Mouse (Mus musculus): Measurements from ENCODE around the gene Mapk10. TPM values are rescaled to one million over a fixed set of nuclear protein-coding genes. Genes with fewer than 3 reads are reported as not detected.
"Not testable (repeated sequence)": the region's sequence is repeated elsewhere in the genome, so short reads cannot be mapped to it uniquely, and the experiment has no call there.

The Mapk10 gene
- polyA plus RNA-seq, 1 experiment from 2014 or later, result 7.2 TPM

DNA sequence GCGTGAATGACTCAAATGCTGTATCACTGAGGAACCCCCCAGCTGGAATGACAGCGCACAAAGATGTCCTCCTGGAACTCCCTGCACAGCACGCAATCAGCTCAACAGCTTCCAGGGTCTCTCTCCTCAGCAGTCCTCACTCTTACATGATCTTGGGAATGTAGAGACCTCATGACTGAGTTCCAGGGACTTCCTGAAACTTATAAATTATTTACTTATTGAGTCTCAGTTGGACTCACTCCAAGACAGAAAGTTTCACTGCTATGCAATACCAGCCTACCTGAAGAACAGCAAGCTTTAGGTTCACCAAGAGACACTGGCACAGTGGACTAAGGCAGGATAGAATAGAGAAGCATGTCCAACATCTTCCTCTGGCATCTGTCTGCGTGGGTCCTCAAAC lies 312.8 kb downstream of the Mapk10 start:
- no peaks in the 10 kb centered on the region for H3K27me3 ChIP-seq (ENCODE audit: control insufficient read depth, insufficient read depth, low read length)
- no peak overlapping the region for H3K4me3 ChIP-seq (replicated peaks; ENCODE audit: low read length)
- peaks cover 3% of the 10 kb centered on the region; the same call in 1 of the 2 replicates for H3K4me1 ChIP-seq (ENCODE audit: control insufficient read depth, insufficient read depth, low read length)
- no peak overlapping the region for H3K9ac ChIP-seq (ENCODE audit: low read length)
- 92% methylated on average over 4 of the region's 4 CpGs for WGBS
- H3K27ac ChIP-seq (ENCODE audit: low read length), result no peak overlapping the region
- ATAC-seq (ENCODE audit: insufficient read depth, low FRiP score), result no peak
- H3K4me2 ChIP-seq (ENCODE audit: low read depth, low read length), result no peak overlapping the region
- no peaks in the 10 kb centered on the region for H3K36me3 ChIP-seq (ENCODE audit: control insufficient read depth, insufficient read depth, low read length)
- no peaks in the 10 kb centered on the region for H3K9me3 ChIP-seq (replicated peaks; ENCODE audit: control insufficient read depth, low read length)

DNA sequence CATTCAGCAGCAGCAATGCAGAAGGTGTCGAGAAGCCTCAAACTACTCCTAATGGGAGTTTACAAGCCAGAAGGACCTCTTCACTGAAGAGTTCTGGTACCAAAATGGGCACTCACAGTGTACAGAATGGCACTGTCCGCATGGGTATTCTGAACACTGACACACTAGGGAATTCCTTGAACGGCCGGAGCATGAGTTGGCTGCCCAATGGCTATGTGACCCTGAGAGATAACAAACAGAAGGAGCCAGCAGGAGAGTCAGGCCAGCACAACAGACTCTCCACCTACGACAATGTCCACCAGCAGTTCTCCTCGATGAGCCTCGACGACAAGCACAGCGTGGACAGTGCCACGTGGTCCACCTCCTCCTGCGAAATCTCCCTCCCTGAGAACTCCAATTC lies 318.9 kb downstream of the Mapk10 start:
- no peaks in the 10 kb centered on the region for H3K27me3 ChIP-seq (ENCODE audit: control insufficient read depth, insufficient read depth, low read length)
- H3K4me1 ChIP-seq (ENCODE audit: control insufficient read depth, insufficient read depth, low read length), result no peaks in the 10 kb centered on the region
- H3K9ac ChIP-seq (ENCODE audit: low read length), result no peak overlapping the region
- H3K9me3 ChIP-seq (replicated peaks; ENCODE audit: control insufficient read depth, low read length), result no peaks in the 10 kb centered on the region
- H3K36me3 ChIP-seq (ENCODE audit: control insufficient read depth, insufficient read depth, low read length), result peaks cover 5% of the 10 kb centered on the region; the same call in 1 of the 2 replicates
- no peak overlapping the region for H3K27ac ChIP-seq (ENCODE audit: low read length)
- no peak overlapping the region for H3K4me3 ChIP-seq (replicated peaks; ENCODE audit: low read length)
- no peak for ATAC-seq (ENCODE audit: insufficient read depth, low FRiP score)
- H3K4me2 ChIP-seq (ENCODE audit: low read depth, low read length), result no peak overlapping the region
- 95% methylated on average over 11 of the region's 11 CpGs for WGBS

GRCm38 (mm10) chr5:102889163-102889488 lies 322.0 kb downstream of the Mapk10 start:
- no peak for ATAC-seq (ENCODE audit: insufficient read depth, low FRiP score)
- Histone ChIP-seq H3K4me2 (ENCODE audit: low read depth, low read length) (no peak overlapping the region), H3K9me3 (replicated peaks; ENCODE audit: control insufficient read depth, low read length) (no peaks in the 10 kb centered on the region), H3K27ac (ENCODE audit: low read length) (no peak overlapping the region), H3K36me3 (ENCODE audit: control insufficient read depth, insufficient read depth, low read length) (peaks cover 5% of the 10 kb centered on the region; the same call in 1 of the 2 replicates), H3K4me1 (ENCODE audit: control insufficient read depth, insufficient read depth, low read length) (no peaks in the 10 kb centered on the region), H3K4me3 (replicated peaks; ENCODE audit: low read length) (no peak overlapping the region), H3K9ac (ENCODE audit: low read length) (no peak overlapping the region), H3K27me3 (ENCODE audit: control insufficient read depth, insufficient read depth, low read length) (no peaks in the 10 kb centered on the region)
- 76% methylated on average over 2 of the region's 2 CpGs for WGBS

DNA sequence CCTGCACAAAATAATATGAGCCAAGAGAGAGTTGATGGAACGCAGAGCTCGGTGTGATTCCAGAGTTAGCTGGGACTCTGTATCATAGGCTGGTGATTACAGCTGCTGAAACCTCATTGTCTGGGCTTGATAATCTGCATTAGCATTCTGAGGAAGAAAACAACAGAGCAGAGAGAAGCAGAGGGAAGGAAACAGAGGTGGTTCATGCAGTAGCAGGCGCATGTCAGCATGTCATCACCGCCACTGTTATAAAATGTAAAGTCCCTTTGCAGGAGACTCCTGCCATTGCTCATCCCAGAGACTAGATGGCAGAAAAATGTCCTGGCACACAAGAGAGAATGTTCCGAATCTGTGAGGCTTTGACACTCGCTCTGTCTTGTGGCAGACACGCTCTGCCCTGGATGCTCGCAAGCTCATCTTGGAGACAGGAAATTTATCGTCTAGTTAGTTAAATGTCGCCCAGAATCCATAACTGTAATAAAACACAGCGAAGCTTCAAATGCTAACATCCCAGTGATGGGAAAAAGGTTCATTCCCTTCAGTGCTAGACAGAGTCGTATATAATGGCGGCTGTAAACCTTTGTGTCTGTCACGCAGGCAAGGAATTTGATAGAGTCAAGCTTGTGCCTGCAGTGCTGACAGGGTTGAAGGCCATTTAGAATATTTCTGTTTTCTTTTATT lies 322.5 kb downstream of the Mapk10 start:
- no peak overlapping the region for H3K9ac ChIP-seq (ENCODE audit: low read length)
- 80% methylated on average over 14 of the region's 14 CpGs for WGBS
- H3K4me3 ChIP-seq (replicated peaks; ENCODE audit: low read length), result no peak overlapping the region
- no peaks in the 10 kb centered on the region for H3K27me3 ChIP-seq (ENCODE audit: control insufficient read depth, insufficient read depth, low read length)
- peaks cover 5% of the 10 kb centered on the region; the same call in 1 of the 2 replicates for H3K36me3 ChIP-seq (ENCODE audit: control insufficient read depth, insufficient read depth, low read length)
- H3K4me1 ChIP-seq (ENCODE audit: control insufficient read depth, insufficient read depth, low read length), result no peaks in the 10 kb centered on the region
- H3K4me2 ChIP-seq (ENCODE audit: low read depth, low read length), result no peak overlapping the region
- H3K9me3 ChIP-seq (replicated peaks; ENCODE audit: control insufficient read depth, low read length), result no peaks in the 10 kb centered on the region
- ATAC-seq (ENCODE audit: insufficient read depth, low FRiP score), result no peak
- H3K27ac ChIP-seq (ENCODE audit: low read length), result no peak overlapping the region

- ATAC-seq (ENCODE audit: insufficient read depth, low FRiP score), result no peak
- Histone ChIP-seq H3K9ac (ENCODE audit: low read length) (no peak overlapping the region), H3K4me1 (ENCODE audit: control insufficient read depth, insufficient read depth, low read length) (no peaks in the 10 kb centered on the region), H3K4me2 (ENCODE audit: low read depth, low read length) (no peak overlapping the region), H3K9me3 (replicated peaks; ENCODE audit: control insufficient read depth, low read length) (no peaks in the 10 kb centered on the region), H3K36me3 (ENCODE audit: control insufficient read depth, insufficient read depth, low read length) (no peaks in the 10 kb centered on the region), H3K27me3 (ENCODE audit: control insufficient read depth, insufficient read depth, low read length) (no peaks in the 10 kb centered on the region), H3K27ac (ENCODE audit: low read length) (no peak overlapping the region), H3K4me3 (replicated peaks; ENCODE audit: low read length) (no peak overlapping the region)
- 74% methylated on average over 16 of the region's 16 CpGs for WGBS
These were observed 335.5 kb downstream of the Mapk10 start for GRCm38 (mm10) chr5:102875628-102876027.

GRCm38 (mm10) chr5:102874605-102875298 lies 336.4 kb downstream of the Mapk10 start:
- H3K9ac ChIP-seq (ENCODE audit: low read length), result no peak overlapping the region
- H3K4me1 ChIP-seq (ENCODE audit: control insufficient read depth, insufficient read depth, low read length), result no peaks in the 10 kb centered on the region
- H3K36me3 ChIP-seq (ENCODE audit: control insufficient read depth, insufficient read depth, low read length), result no peaks in the 10 kb centered on the region
- H3K4me3 ChIP-seq (replicated peaks; ENCODE audit: low read length), result no peak overlapping the region
- no peak overlapping the region for H3K4me2 ChIP-seq (ENCODE audit: low read depth, low read length)
- 0 out of 2 replicates have a peak, but pooled peaks have one; percentile 50 for ATAC-seq (ENCODE audit: insufficient read depth, low FRiP score)
- no peaks in the 10 kb centered on the region for H3K27me3 ChIP-seq (ENCODE audit: control insufficient read depth, insufficient read depth, low read length)
- 38% methylated on average over 11 of the region's 11 CpGs for WGBS
- no peaks in the 10 kb centered on the region for H3K9me3 ChIP-seq (replicated peaks; ENCODE audit: control insufficient read depth, low read length)
- no peak overlapping the region for H3K27ac ChIP-seq (ENCODE audit: low read length)

GRCm38 (mm10) chr5:102872996-102873395 lies 338.1 kb downstream of the Mapk10 start:
- H3K4me3 ChIP-seq (replicated peaks; ENCODE audit: low read length); H3K27ac ChIP-seq (ENCODE audit: low read length); H3K9ac ChIP-seq (ENCODE audit: low read length); H3K9me3 ChIP-seq (replicated peaks; ENCODE audit: control insufficient read depth, low read length); ATAC-seq (ENCODE audit: insufficient read depth, low FRiP score); H3K4me1 ChIP-seq (ENCODE audit: control insufficient read depth, insufficient read depth, low read length); H3K27me3 ChIP-seq (ENCODE audit: control insufficient read depth, insufficient read depth, low read length); H3K36me3 ChIP-seq (ENCODE audit: control insufficient read depth, insufficient read depth, low read length); H3K4me2 ChIP-seq (ENCODE audit: low read depth, low read length): not testable (repeated sequence)
- 91% methylated on average over 9 of the region's 9 CpGs for WGBS

DNA sequence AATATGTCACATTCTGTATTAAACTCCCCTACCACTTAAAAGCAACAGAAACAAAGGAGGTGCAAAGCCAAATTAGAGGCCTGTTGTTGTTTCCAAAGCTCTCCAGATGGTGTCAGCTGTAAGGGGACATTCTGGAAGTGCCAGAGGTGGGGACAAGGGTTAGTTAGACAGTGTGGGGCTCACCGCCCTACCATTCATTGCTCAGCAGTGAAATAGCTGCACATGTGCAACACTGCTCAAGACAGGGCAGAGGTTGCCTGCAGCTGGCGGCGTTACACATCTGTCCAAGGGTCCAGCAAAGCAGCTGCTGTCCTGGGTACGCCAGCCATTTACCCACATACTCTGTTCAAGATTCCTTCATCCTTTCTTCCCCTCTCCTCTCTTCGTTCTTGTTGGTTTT lies 342.9 kb downstream of the Mapk10 start:
- 53% methylated on average over 5 of the region's 5 CpGs for WGBS
- Histone ChIP-seq H3K9me3 (replicated peaks; ENCODE audit: control insufficient read depth, low read length) (no peaks in the 10 kb centered on the region), H3K27me3 (ENCODE audit: control insufficient read depth, insufficient read depth, low read length) (no peaks in the 10 kb centered on the region), H3K4me1 (ENCODE audit: control insufficient read depth, insufficient read depth, low read length) (0 out of 2 replicates have a peak, but pooled peaks cover 3% of the 10 kb centered on the region), H3K4me3 (replicated peaks; ENCODE audit: low read length) (no peak overlapping the region), H3K9ac (ENCODE audit: low read length) (no peak overlapping the region), H3K36me3 (ENCODE audit: control insufficient read depth, insufficient read depth, low read length) (no peaks in the 10 kb centered on the region), H3K4me2 (ENCODE audit: low read depth, low read length) (no peak overlapping the region), H3K27ac (ENCODE audit: low read length) (no peak overlapping the region)
- no peak for ATAC-seq (ENCODE audit: insufficient read depth, low FRiP score)

DNA sequence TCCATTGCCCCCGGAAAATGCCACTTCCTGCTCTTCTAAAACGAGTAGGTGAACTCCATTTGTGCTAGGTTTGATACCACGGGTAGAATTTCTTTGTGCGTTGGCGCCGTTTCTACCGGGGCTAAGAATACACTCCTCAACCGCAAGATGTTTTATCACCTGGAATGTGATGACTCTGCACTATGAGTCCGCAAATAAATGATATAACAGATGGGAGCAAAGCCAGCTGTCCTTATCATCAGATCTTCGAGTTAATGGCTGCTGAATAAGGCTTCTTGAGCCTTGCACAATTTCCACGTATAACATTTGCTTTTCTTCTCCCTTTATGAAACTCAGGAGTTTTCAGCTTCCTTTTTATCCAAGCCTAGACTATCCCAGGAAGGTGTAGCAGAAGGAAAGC lies 351.4 kb downstream of the Mapk10 start:
- no peaks in the 10 kb centered on the region for H3K9me3 ChIP-seq (replicated peaks; ENCODE audit: control insufficient read depth, low read length)
- no peak overlapping the region for H3K27ac ChIP-seq (ENCODE audit: low read length)
- H3K4me3 ChIP-seq (replicated peaks; ENCODE audit: low read length), result no peak overlapping the region
- H3K9ac ChIP-seq (ENCODE audit: low read length), result no peak overlapping the region
- WGBS, result 72% methylated on average over 11 of the region's 11 CpGs
- H3K4me1 ChIP-seq (ENCODE audit: control insufficient read depth, insufficient read depth, low read length), result peaks cover 2% of the 10 kb centered on the region; the same call in 1 of the 2 replicates
- no peak overlapping the region for H3K4me2 ChIP-seq (ENCODE audit: low read depth, low read length)
- H3K27me3 ChIP-seq (ENCODE audit: control insufficient read depth, insufficient read depth, low read length), result no peaks in the 10 kb centered on the region
- ATAC-seq (ENCODE audit: insufficient read depth, low FRiP score), result no peak
- no peaks in the 10 kb centered on the region for H3K36me3 ChIP-seq (ENCODE audit: control insufficient read depth, insufficient read depth, low read length)
